Mouse (Mus musculus): ENCODE measurements around the gene Fam187b. TPM values are rescaled to one million over a fixed set of nuclear protein-coding genes. Genes with fewer than 3 reads are reported as not detected.

Fam187b gene
- polyA plus RNA-seq, 1 experiment from 2014 or later: 0.42 TPM

DNA sequence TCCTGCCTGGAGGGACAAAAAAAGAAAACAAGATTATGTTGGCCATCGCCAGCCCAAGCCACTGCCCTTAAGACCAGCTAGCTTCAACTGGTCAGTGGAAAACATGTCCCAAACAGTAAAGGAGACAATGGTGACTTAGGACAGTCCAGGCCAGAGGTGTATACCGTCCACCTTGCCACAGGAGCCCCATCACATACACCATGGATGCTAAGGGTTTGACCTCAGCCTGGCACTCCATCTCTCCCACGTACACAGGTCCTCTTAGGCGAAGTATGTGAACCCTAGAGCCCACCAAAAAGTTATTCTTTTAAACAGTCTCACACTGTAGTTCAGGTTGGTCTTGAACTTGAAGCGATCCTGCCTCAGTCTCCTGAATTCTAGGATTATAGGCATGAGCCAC lies 10.7 kb upstream of the Fam187b start:
- Histone ChIP-seq H3K4me3 (no peak overlapping the region), H3K36me3 (0 out of 2 replicates have a peak, but pooled peaks cover 5% of the 10 kb centered on the region), H3K27ac (no peak overlapping the region), H3K9me3 (no peaks in the 10 kb centered on the region), H3K27me3 (replicated peaks) (no peaks in the 10 kb centered on the region), H3K4me2 (replicated peaks) (no peak overlapping the region), H3K9ac (no peak overlapping the region), H3K4me1 (peaks cover 9% of the 10 kb centered on the region)
- no peak for ATAC-seq (ENCODE audit: low FRiP score, low read depth)
- 96% methylated on average over 5 of the region's 5 CpGs for WGBS

DNA sequence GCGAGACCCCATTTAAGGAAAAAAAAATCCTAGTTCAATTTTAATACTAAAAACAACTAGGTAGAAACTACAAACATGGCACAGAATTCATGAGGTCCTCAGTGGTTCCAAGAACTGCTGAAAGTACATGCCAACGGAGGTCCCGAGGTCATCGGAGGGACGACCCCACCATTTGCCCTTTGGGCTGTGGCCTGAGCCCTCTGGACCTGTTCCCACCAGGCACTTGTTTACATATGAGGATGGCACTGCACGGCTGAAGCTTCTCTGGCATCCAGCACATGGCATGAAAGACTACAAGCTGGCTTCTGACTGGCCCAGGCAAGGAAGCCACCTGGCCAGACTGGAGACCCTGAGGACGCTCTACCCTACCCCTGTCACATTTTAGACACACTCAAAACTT lies 9.2 kb upstream of the Fam187b start:
- H3K9me3 ChIP-seq: no peaks in the 10 kb centered on the region
- ATAC-seq (ENCODE audit: low FRiP score, low read depth): no peak
- H3K36me3 ChIP-seq: no peaks in the 10 kb centered on the region
- no peaks in the 10 kb centered on the region for H3K4me1 ChIP-seq
- H3K4me3 ChIP-seq: no peak overlapping the region
- no peak overlapping the region for H3K27ac ChIP-seq
- 89% methylated on average over 7 of the region's 7 CpGs for WGBS
- H3K4me2 ChIP-seq (replicated peaks): no peak overlapping the region
- H3K9ac ChIP-seq: no peak overlapping the region
- H3K27me3 ChIP-seq (replicated peaks): no peaks in the 10 kb centered on the region

DNA sequence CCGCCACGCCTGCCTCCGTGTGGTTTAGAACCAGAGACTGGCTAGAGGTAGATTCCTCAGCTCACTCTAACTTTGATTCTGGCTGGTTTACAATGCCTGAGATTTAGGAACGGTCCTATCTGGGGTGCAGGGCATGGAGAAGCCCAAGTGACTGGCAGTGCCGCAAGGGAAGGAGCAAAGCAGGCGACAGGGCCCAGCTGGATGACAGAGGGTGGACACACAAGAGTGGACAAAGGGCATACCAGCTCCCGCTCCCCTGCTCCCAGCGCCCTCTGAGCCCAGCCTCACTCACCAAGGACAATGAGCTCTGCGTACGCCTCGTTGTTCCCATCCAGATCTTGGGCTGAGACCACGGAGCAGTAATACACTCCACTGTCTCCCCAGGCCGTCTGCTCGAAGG lies 7.9 kb upstream of the Fam187b start:
- Histone ChIP-seq H3K27ac (no peak overlapping the region), H3K4me1 (no peaks in the 10 kb centered on the region), H3K9me3 (no peaks in the 10 kb centered on the region), H3K36me3 (no peaks in the 10 kb centered on the region), H3K27me3 (replicated peaks) (no peaks in the 10 kb centered on the region), H3K9ac (no peak overlapping the region), H3K4me3 (no peak overlapping the region), H3K4me2 (replicated peaks) (no peak overlapping the region)
- ATAC-seq (ENCODE audit: low FRiP score, low read depth): no peak
- 68% methylated on average over 14 of the region's 14 CpGs for WGBS

DNA sequence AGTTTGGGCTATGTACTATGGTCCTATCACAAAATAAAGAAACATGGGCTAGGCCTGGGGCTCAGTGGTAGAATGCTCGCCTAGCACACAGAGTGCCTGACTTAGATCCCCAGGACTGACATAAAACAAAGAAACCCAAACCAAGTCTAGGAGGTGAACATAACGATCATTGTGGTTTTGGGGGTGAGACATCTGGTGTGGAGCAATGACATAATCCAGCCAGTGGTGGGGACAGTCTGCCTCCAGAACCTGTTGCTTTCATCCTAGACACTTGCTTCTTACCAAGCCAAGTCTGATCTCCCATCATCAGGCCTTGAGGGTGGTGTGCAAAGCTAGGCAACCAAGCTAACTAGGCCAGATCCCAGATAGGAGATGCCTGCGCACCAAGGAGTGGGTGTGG lies 6.9 kb upstream of the Fam187b start:
- no peak overlapping the region for H3K4me3 ChIP-seq
- ATAC-seq (ENCODE audit: low FRiP score, low read depth): no peak
- H3K36me3 ChIP-seq: no peaks in the 10 kb centered on the region
- H3K27me3 ChIP-seq (replicated peaks): no peaks in the 10 kb centered on the region
- 85% methylated on average over 3 of the region's 3 CpGs for whole genome bisulfite sequencing
- no peak overlapping the region for H3K4me2 ChIP-seq (replicated peaks)
- no peak overlapping the region for H3K9ac ChIP-seq
- H3K4me1 ChIP-seq: no peaks in the 10 kb centered on the region
- H3K27ac ChIP-seq: no peak overlapping the region
- no peaks in the 10 kb centered on the region for H3K9me3 ChIP-seq

GRCm38 (mm10) chr7:30968611-30969010 lies 5.0 kb upstream of the Fam187b start:
- peaks cover 17% of the 10 kb centered on the region for H3K27me3 ChIP-seq (replicated peaks)
- no peaks in the 10 kb centered on the region for H3K9me3 ChIP-seq
- H3K4me3 ChIP-seq: no peak overlapping the region
- no peak overlapping the region for H3K9ac ChIP-seq
- H3K4me2 ChIP-seq (replicated peaks): no peak overlapping the region
- H3K27ac ChIP-seq: no peak overlapping the region
- no peaks in the 10 kb centered on the region for H3K36me3 ChIP-seq
- WGBS: 91% methylated on average over 8 of the region's 8 CpGs
- ATAC-seq (ENCODE audit: low FRiP score, low read depth): no peak
- peaks cover 10% of the 10 kb centered on the region for H3K4me1 ChIP-seq

DNA sequence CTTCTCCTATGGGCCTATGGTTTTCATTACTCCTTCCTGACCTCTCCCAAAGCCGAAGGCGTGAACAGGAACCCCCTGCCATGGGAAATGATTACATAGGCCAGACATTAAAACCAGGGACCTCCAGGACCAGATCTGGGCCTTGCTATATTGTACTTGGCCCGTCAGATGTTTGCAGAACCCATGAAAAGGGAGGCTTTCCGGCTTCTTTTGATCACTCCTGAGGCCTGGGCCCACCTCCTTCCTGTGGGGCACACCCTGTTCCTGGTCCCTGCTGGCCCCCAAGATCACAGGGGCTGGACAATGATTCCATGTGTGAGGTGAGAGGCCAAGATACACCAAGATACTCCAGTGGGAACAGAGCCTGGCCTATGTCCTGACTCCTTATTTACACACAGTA lies 4.4 kb upstream of the Fam187b start:
- Histone ChIP-seq H3K9ac (no peak overlapping the region), H3K9me3 (no peaks in the 10 kb centered on the region), H3K36me3 (no peaks in the 10 kb centered on the region), H3K27ac (no peak overlapping the region), H3K4me1 (peaks cover 10% of the 10 kb centered on the region), H3K27me3 (replicated peaks) (peaks cover 17% of the 10 kb centered on the region), H3K4me3 (no peak overlapping the region), H3K4me2 (replicated peaks) (no peak overlapping the region)
- 78% methylated on average over 4 of the region's 4 CpGs for WGBS
- ATAC-seq (ENCODE audit: low FRiP score, low read depth): no peak

- Histone ChIP-seq H3K4me3 (no peak overlapping the region), H3K4me2 (replicated peaks) (0 out of 2 replicates have a peak overlapping the region, but pooled peaks have one; percentile 65), H3K4me1 (peaks cover 10% of the 10 kb centered on the region), H3K27ac (no peak overlapping the region), H3K9me3 (no peaks in the 10 kb centered on the region), H3K27me3 (replicated peaks) (peaks cover 17% of the 10 kb centered on the region), H3K9ac (no peak overlapping the region), H3K36me3 (no peaks in the 10 kb centered on the region)
- no peak for ATAC-seq (ENCODE audit: low FRiP score, low read depth)
- WGBS: 90% methylated on average over 15 of the region's 15 CpGs
Measured at GRCm38 (mm10) chr7:30971901-30972300, 1.7 kb upstream of the Fam187b start.

GRCm38 (mm10) chr7:30972426-30973250 lies 952 bp upstream of the Fam187b start:
- Histone ChIP-seq H3K4me3 (peak overlapping the region; percentile 33), H3K4me2 (replicated peaks) (peak overlapping the region; percentile 65), H3K36me3 (no peaks in the 10 kb centered on the region), H3K27ac (no peak overlapping the region), H3K27me3 (replicated peaks) (peaks cover 17% of the 10 kb centered on the region), H3K9ac (peak overlapping the region; percentile 42), H3K4me1 (peaks cover 10% of the 10 kb centered on the region), H3K9me3 (no peaks in the 10 kb centered on the region)
- WGBS: 3% methylated on average over 41 of the region's 41 CpGs
- ATAC-seq (ENCODE audit: low FRiP score, low read depth): no peak

GRCm38 (mm10) chr7:30973251-30973500 lies 414 bp upstream of the Fam187b start, which contains the start of gene Lsr:
Gene Lsr (minus strand): TSS chr7:30973464.
- ATAC-seq (ENCODE audit: low FRiP score, low read depth): peak; percentile 14; the same call in 1 of the 2 replicates
- H3K4me1 ChIP-seq: peaks cover 10% of the 10 kb centered on the region
- H3K4me3 ChIP-seq: peak within 1 kb of the TSS; percentile 33
- peaks cover 17% of the 10 kb centered on the region for H3K27me3 ChIP-seq (replicated peaks)
- peak within 1 kb of the TSS; percentile 42 for H3K9ac ChIP-seq
- no peaks in the 10 kb centered on the region for H3K9me3 ChIP-seq
- H3K36me3 ChIP-seq: no peaks in the 10 kb centered on the region
- H3K4me2 ChIP-seq (replicated peaks): peak within 1 kb of the TSS; percentile 65
- WGBS: 0% methylated on average over 19 of the region's 19 CpGs
- no peak within 1 kb of the TSS for H3K27ac ChIP-seq

- no peak overlapping the region for H3K27ac ChIP-seq
- no peaks in the 10 kb centered on the region for H3K4me1 ChIP-seq
- no peak overlapping the region for H3K4me2 ChIP-seq (replicated peaks)
- no peak overlapping the region for H3K4me3 ChIP-seq
- no peaks in the 10 kb centered on the region for H3K36me3 ChIP-seq
- no peak overlapping the region for H3K9ac ChIP-seq
- no peaks in the 10 kb centered on the region for H3K9me3 ChIP-seq
- WGBS: 90% methylated on average over 4 of the region's 4 CpGs
- no peaks in the 10 kb centered on the region for H3K27me3 ChIP-seq (replicated peaks)
- no peak for ATAC-seq (ENCODE audit: low FRiP score, low read depth)
Measured at GRCm38 (mm10) chr7:30981703-30982102, 8.1 kb downstream of the Fam187b start.

GRCm38 (mm10) chr7:30985357-30985756 lies 11.8 kb downstream of the Fam187b start:
- WGBS: 84% methylated on average over 9 of the region's 9 CpGs
- Histone ChIP-seq H3K36me3 (no peaks in the 10 kb centered on the region), H3K4me1 (no peaks in the 10 kb centered on the region), H3K4me3 (no peak overlapping the region), H3K27me3 (replicated peaks) (no peaks in the 10 kb centered on the region), H3K27ac (no peak overlapping the region), H3K9ac (no peak overlapping the region), H3K9me3 (no peaks in the 10 kb centered on the region), H3K4me2 (replicated peaks) (no peak overlapping the region)
- ATAC-seq (ENCODE audit: low FRiP score, low read depth): no peak

DNA sequence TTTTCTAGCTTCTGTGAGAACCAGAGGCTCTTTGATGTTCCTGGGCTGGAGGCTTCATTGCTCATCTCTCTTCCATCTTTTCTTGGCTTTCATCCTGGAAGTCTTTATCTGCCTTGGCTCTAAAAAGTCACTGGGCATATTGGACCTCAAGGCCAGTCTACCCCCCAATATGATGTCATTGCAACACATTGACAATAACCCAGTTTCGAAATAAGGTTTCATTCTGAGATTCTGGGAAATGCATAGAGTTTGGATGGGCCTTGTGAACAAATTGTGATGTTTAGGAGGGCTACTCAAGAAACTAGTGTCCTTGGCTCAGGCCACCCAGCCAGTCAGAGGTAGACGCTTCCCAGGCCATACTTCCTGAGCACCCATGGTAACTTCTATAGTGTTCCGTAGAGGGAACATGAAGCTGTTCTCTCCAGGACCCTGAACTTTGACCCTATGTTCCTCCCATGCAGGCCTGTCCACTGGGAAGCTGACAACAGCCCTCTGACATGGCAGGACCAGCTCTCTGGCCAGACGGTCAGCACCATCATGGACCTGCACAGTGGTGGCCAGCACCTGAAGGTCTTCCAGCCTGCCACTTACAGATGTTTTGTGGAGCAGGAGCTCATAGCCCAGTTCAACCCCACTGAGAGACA lies 15.1 kb downstream of the Fam187b start:
- no peaks in the 10 kb centered on the region for H3K36me3 ChIP-seq
- H3K4me1 ChIP-seq: no peaks in the 10 kb centered on the region
- no peaks in the 10 kb centered on the region for H3K27me3 ChIP-seq (replicated peaks)
- H3K4me2 ChIP-seq (replicated peaks): no peak overlapping the region
- 86% methylated on average over 4 of the region's 4 CpGs for WGBS
- ATAC-seq (ENCODE audit: low FRiP score, low read depth): no peak
- no peak overlapping the region for H3K9ac ChIP-seq
- H3K9me3 ChIP-seq: no peaks in the 10 kb centered on the region
- no peak overlapping the region for H3K27ac ChIP-seq
- no peak overlapping the region for H3K4me3 ChIP-seq

DNA sequence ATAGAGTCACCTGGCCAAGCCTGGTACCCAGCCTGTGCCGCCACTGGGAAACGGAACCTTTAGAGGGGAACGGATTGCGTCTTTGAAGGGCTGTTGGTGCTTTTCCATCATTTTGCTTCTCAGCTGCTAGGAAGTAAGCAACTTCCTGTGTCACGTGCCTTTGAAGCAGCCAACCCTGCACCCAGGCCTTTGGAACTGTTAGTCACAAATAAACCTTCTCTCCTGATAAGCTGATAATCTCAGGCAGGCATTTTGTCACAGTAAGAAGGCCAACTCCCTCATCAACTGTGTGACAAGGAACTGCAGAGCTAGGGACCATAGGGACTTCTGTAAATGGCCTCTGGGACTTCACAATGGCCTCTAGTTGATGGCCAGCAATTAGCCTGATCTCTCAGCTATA lies 18.6 kb downstream of the Fam187b start:
- no peaks in the 10 kb centered on the region for H3K27me3 ChIP-seq (replicated peaks)
- H3K36me3 ChIP-seq: no peaks in the 10 kb centered on the region
- no peak overlapping the region for H3K9ac ChIP-seq
- H3K4me1 ChIP-seq: no peaks in the 10 kb centered on the region
- H3K9me3 ChIP-seq: 0 out of 2 replicates have a peak, but pooled peaks cover 4% of the 10 kb centered on the region
- H3K4me2 ChIP-seq (replicated peaks): no peak overlapping the region
- H3K27ac ChIP-seq: no peak overlapping the region
- 86% methylated on average over 5 of the region's 5 CpGs for WGBS
- no peak for ATAC-seq (ENCODE audit: low FRiP score, low read depth)
- no peak overlapping the region for H3K4me3 ChIP-seq
